Mouse (Mus musculus): ENCODE measurements around the gene Vps26c. TPM values are rescaled to one million over a fixed set of nuclear protein-coding genes. Genes with fewer than 3 reads are reported as not detected.
"Not testable (repeated sequence)": the region's sequence is repeated elsewhere in the genome, so short reads cannot be mapped to it uniquely, and the experiment has no call there.

The Vps26c gene
- polyA plus RNA-seq, 1 experiment = 57.8 TPM

GRCm38 (mm10) chr16:94468391-94468790 is 58.2 kb downstream of the Vps26c start:
- DNase-seq = no peak
- peaks cover 21% of the 10 kb centered on the region for H3K4me1 ChIP-seq (ENCODE audit: control insufficient read depth, insufficient read depth, low read length)
- H3K4me3 ChIP-seq (replicated peaks; ENCODE audit: insufficient read depth, low read depth, low read length) = no peak overlapping the region
- WGBS = 90% methylated on average over 2 of the region's 2 CpGs
- H3K27ac ChIP-seq (ENCODE audit: insufficient read depth, low read length) = no peak overlapping the region
- no peak for TF ChIP-seq CTCF (IDR thresholded peaks at IDR 0.05; ENCODE audit: borderline replicate concordance, insufficient read depth, low read depth, low read length)
- no peak for TF ChIP-seq POLR2A (IDR thresholded peaks at IDR 0.05; ENCODE audit: borderline replicate concordance, insufficient read depth, low read length)
- no peaks in the 10 kb centered on the region for H3K27me3 ChIP-seq (ENCODE audit: control insufficient read depth, insufficient read depth, low read length)

DNA sequence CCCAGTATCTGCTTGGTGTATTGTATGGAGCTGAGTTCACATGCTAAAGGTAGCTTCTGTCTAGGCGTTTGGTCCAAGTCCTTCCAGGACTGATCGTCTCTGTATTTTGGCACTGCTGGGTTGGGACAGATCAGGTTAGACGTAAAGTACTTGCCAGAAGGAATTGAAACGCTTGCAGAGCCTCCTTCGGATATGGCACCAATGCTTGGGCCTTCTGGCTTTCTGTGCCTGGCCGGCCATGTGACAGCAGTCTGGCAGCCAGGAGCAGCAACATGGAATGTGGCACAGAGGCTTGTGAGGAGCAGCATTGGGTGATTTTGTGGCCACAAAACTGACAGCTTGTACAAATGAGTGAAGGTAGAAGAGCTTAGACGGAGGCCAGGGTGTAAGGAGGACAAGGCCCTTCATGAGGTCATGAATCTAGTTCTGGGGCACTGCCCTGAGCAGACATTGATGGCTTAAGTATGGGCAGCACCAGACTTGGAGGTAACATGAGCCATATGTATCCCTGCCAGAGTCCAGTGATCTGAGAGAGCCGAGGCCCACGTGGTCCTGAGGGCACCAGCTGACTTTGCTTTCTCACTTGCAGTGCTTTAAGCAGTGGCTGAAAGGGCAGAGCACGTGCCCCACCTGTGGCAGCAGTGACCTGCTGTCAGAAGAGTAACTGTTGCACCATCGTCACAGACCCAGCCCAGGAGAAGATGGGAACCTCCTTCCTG is 59.1 kb downstream of the Vps26c start:
- 7% methylated on average over 11 of the region's 11 CpGs for WGBS
- Histone ChIP-seq H3K27me3 (ENCODE audit: control insufficient read depth, insufficient read depth, low read length) (no peaks in the 10 kb centered on the region), H3K27ac (ENCODE audit: insufficient read depth, low read length) (peak overlapping the region; percentile 39; the same call in 1 of the 2 replicates), H3K4me1 (ENCODE audit: control insufficient read depth, insufficient read depth, low read length) (peaks cover 12% of the 10 kb centered on the region), H3K4me3 (replicated peaks; ENCODE audit: insufficient read depth, low read depth, low read length) (no peak overlapping the region)
- DNase-seq = peak in 1 of 2 experiments; percentile 42
- TF ChIP-seq POLR2A (IDR thresholded peaks at IDR 0.05; ENCODE audit: borderline replicate concordance, insufficient read depth, low read length) (no peak), CTCF (IDR thresholded peaks at IDR 0.05; ENCODE audit: borderline replicate concordance, insufficient read depth, low read depth, low read length) (no peak)

- H3K4me1 ChIP-seq (ENCODE audit: control insufficient read depth, insufficient read depth, low read length); H3K27ac ChIP-seq (ENCODE audit: insufficient read depth, low read length); DNase-seq; H3K4me3 ChIP-seq (replicated peaks; ENCODE audit: insufficient read depth, low read depth, low read length); H3K27me3 ChIP-seq (ENCODE audit: control insufficient read depth, insufficient read depth, low read length): not testable (repeated sequence)
- WGBS = 90% methylated on average over 7 of the region's 7 CpGs
Measured at GRCm38 (mm10) chr16:94466317-94466716, 60.3 kb downstream of the Vps26c start.

DNA sequence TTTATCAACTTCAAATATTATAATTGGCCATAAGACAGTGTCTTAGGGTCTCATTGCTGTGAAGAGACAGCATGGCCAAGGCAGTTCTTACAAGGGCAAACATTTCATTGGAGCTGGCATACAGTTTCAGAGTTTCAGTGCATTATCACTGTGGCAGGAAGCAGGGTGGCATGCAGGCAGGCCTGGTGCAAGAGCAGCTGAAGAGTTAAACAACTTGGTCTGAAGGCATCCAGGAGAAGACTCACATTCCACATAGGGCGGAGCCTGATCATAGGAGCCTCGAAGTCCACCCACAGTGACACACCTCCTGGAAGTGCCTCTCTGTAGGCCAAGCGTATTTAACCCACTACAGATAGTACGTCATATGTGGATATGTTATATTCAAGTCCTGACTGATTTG is 60.7 kb downstream of the Vps26c start:
- DNase-seq = no peak
- Histone ChIP-seq H3K27ac (ENCODE audit: insufficient read depth, low read length) (no peak overlapping the region), H3K4me1 (ENCODE audit: control insufficient read depth, insufficient read depth, low read length) (peaks cover 7% of the 10 kb centered on the region), H3K27me3 (ENCODE audit: control insufficient read depth, insufficient read depth, low read length) (no peaks in the 10 kb centered on the region), H3K4me3 (replicated peaks; ENCODE audit: insufficient read depth, low read depth, low read length) (no peak overlapping the region)
- WGBS = 88% methylated on average over 4 of the region's 4 CpGs
- no peak for TF ChIP-seq POLR2A (IDR thresholded peaks at IDR 0.05; ENCODE audit: borderline replicate concordance, insufficient read depth, low read length)
- TF ChIP-seq CTCF (IDR thresholded peaks at IDR 0.05; ENCODE audit: borderline replicate concordance, insufficient read depth, low read depth, low read length) = no peak

DNA sequence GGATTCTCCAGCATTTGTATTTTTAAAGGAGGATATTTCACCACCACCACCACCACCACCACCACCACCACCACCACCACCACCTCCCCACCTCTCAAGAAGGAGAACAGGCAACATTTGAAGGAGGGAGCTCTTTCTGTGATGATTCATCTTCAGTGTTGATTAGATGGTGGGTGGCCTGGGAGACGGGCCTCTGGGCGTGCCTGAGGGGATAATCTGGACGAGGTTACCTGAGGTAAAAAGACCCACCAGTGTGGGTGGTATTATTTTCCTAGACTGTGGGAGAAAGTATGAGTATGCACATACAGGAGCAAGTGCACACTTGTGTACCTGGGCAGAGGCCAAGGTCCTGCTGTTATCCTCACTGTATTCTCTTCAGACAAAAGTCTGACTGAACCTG is 62.6 kb downstream of the Vps26c start:
- no peak for TF ChIP-seq POLR2A (IDR thresholded peaks at IDR 0.05; ENCODE audit: borderline replicate concordance, insufficient read depth, low read length)
- TF ChIP-seq CTCF (IDR thresholded peaks at IDR 0.05; ENCODE audit: borderline replicate concordance, insufficient read depth, low read depth, low read length) = no peak
- no peak for DNase-seq
- Histone ChIP-seq H3K27me3 (ENCODE audit: control insufficient read depth, insufficient read depth, low read length) (no peaks in the 10 kb centered on the region), H3K27ac (ENCODE audit: insufficient read depth, low read length) (no peak overlapping the region), H3K4me1 (ENCODE audit: control insufficient read depth, insufficient read depth, low read length) (peaks cover 7% of the 10 kb centered on the region), H3K4me3 (replicated peaks; ENCODE audit: insufficient read depth, low read depth, low read length) (no peak overlapping the region)
- 87% methylated on average over 3 of the region's 3 CpGs for WGBS

- peaks cover 4% of the 10 kb centered on the region; the same call in 1 of the 2 replicates for H3K4me1 ChIP-seq (ENCODE audit: control insufficient read depth, insufficient read depth, low read length)
- H3K4me3 ChIP-seq (replicated peaks; ENCODE audit: insufficient read depth, low read depth, low read length) = no peak overlapping the region
- H3K27ac ChIP-seq (ENCODE audit: insufficient read depth, low read length) = no peak overlapping the region
- no peaks in the 10 kb centered on the region for H3K27me3 ChIP-seq (ENCODE audit: control insufficient read depth, insufficient read depth, low read length)
- no peak for TF ChIP-seq CTCF (IDR thresholded peaks at IDR 0.05; ENCODE audit: borderline replicate concordance, insufficient read depth, low read depth, low read length)
- TF ChIP-seq POLR2A (IDR thresholded peaks at IDR 0.05; ENCODE audit: borderline replicate concordance, insufficient read depth, low read length) = no peak
- WGBS = 71% methylated on average over 4 of the region's 4 CpGs
- no peak for DNase-seq
Measured at GRCm38 (mm10) chr16:94454146-94454545, 72.5 kb downstream of the Vps26c start.

GRCm38 (mm10) chr16:94452768-94453167 is 73.9 kb downstream of the Vps26c start:
- Histone ChIP-seq H3K4me3 (replicated peaks; ENCODE audit: insufficient read depth, low read depth, low read length) (no peak overlapping the region), H3K27ac (ENCODE audit: insufficient read depth, low read length) (no peak overlapping the region), H3K4me1 (ENCODE audit: control insufficient read depth, insufficient read depth, low read length) (peaks cover 4% of the 10 kb centered on the region; the same call in 1 of the 2 replicates), H3K27me3 (ENCODE audit: control insufficient read depth, insufficient read depth, low read length) (no peaks in the 10 kb centered on the region)
- DNase-seq = no peak
- TF ChIP-seq CTCF (IDR thresholded peaks at IDR 0.05; ENCODE audit: borderline replicate concordance, insufficient read depth, low read depth, low read length) = no peak
- no peak for TF ChIP-seq POLR2A (IDR thresholded peaks at IDR 0.05; ENCODE audit: borderline replicate concordance, insufficient read depth, low read length)
- 86% methylated on average over 4 of the region's 4 CpGs for WGBS

Data from cerebellum, adult 2 months (tissue).